Mouse (Mus musculus) pancreas, adult 10 weeks (tissue): ENCODE measurements around the gene Il2rb. TPM values are rescaled to one million over a fixed set of nuclear protein-coding genes. Genes with fewer than 3 reads are reported as not detected.

Experiments
- polyA plus RNA-seq: library from polyadenylated mRNA; stranded (reverse); fragments of 350-450 nt; fragmentation: Illumina TruSeq; extraction: RNeasy Lipid Tissue Mini Kit (QIAGEN cat#74804); gene quantifications from one replicate; pipeline ENCODE4 v1.2.3, GENCODE M21; 2015; ENCODE audit warnings: low read depth, low replicate concordance; ENCODE audit not compliant: insufficient read depth

Il2rb gene
- not detected for polyA plus RNA-seq

DNA sequence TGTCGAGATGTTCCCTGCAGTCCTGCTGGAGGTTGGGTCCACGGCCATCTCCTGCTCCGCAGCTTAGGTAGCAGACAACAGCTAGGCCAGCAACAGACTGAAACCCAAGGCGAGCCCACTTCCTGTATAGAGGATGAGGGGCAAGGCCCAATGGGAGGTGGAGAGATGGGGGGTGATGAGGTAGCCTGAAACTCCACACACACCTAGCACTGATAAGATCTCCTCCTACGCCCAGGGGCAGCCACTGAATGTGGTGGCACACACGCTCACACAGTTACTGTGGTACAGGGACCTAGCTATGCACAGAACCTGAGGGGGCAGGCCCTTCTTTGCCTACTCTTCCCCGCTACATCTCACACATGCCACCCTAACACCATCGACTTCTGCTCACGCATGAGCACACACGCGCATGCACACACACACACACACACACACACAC lies at the start of gene Il2rb:
Gene Il2rb, minus strand, starts transcription at position 304 of the 439 bp plus-strand sequence.

DNA sequence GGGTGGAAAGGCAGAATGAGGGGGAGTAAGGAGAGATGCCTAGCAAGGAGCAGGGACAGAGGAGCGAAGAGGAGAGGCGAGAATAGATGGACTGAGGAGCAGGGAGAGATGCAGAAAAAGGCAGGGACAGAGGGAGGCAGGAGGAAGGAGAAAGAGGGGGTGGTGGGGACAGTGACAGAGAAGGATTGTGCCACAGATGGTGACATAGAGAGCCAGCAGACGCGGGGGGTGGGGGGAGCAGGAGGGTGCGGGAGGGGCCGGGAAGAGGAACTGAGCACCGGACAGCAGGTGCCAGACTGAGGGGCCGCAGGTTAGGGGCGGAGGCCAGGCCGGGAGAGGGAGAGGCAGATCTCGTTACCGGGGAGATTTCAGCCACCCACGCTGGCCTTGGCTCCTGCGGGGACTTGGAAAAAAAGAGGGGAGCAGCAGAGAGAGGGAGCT lies 49.5 kb upstream of the Il2rb start, which contains the start of gene Sstr3:
Gene Sstr3, minus strand, starts transcription at position 125 of the 441 bp plus-strand sequence.

DNA sequence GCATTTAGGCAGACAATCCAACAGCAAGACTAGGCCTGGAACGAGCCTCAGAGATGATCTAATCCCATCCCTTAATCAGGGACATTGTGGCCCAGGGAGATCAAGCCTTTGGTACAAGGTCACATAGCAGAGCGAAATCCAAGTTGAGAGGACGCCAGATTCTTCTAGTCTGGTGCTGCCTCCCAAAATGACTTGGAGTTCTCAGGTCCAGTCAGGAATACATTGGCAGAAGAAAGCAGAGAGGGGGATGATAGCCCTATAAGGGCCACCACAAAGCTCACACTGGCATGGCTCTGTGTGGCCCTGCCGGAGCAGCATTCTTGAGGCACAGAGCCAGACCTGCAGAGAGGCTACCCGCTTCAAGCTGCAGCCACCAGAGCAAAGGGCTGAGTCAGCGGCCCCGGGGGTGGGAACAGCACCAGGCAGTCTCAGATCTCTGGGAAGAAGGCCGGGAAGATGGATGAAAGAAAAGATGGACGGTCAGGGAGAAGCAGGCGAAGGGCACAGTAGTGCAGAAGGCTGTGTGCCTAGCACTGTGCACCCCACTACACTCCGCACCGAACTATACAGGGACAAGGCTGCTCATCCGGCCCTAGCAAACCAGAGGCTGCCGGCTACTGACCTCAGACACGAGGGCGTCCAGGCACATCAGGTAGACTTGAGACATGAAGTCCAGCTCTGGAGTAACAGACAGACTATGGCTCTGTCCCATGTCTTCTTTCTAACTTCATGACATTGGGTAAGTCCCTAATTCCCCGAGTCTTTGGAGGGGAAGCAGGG lies 35.8 kb upstream of the Il2rb start, which contains the start of gene C1qtnf6:
Gene C1qtnf6, minus strand, starts transcription at position 746 of the 780 bp plus-strand sequence.

GRCm38 (mm10) chr15:78468379-78468937 lies 26.6 kb downstream of the Il2rb start, which contains the start of gene Tmprss6:
Gene Tmprss6, minus strand, starts transcription at chr15:78468634.

Other genes starting within 250 kb of the Il2rb start
- 1.5 TPM for gene Csf2rb2, start 189.6 kb downstream of the Il2rb start, polyA plus RNA-seq
- 5.7 TPM for gene Csf2rb, start 169.5 kb downstream of the Il2rb start, polyA plus RNA-seq
- gene Tex33, start 99.4 kb downstream of the Il2rb start, polyA plus RNA-seq = not detected
- 10.8 TPM for gene Tst, start 89.4 kb downstream of the Il2rb start, polyA plus RNA-seq
- gene Mpst, start 88.9 kb downstream of the Il2rb start, polyA plus RNA-seq = 10.4 TPM
- gene Kctd17, start 66.7 kb downstream of the Il2rb start, polyA plus RNA-seq = 13.0 TPM
- 0.42 TPM for gene Tmprss6, start 26.6 kb downstream of the Il2rb start, polyA plus RNA-seq
- gene C1qtnf6, start 36.1 kb upstream of the Il2rb start, polyA plus RNA-seq = 3.3 TPM
- gene Sstr3, start 49.4 kb upstream of the Il2rb start, polyA plus RNA-seq = 3.4 TPM
- 2.2 TPM for gene Rac2, start 77.5 kb upstream of the Il2rb start, polyA plus RNA-seq
- 4.9 TPM for gene Cyth4, start 101.8 kb upstream of the Il2rb start, polyA plus RNA-seq
- gene Elfn2, start 223.5 kb upstream of the Il2rb start, polyA plus RNA-seq = not detected